In genomic region chr2:156613081-156613540, GRCm38 (mm10) we compare ENCODE assay signal across 8 mouse cellular contexts. TPM values are rescaled to one million over a fixed set of nuclear protein-coding genes. Genes with fewer than 3 reads are reported as not detected.
A peak's percentile ranks its signal among the peaks of the same experiment; 100 is the strongest.
DNase-seq lines count a peak whose midpoint lies in the region; ATAC-seq lines count a peak whose summit lies in the region.
"Had no signal": no experiment of that assay in that cellular context is flagged by ENCODE, and none has a peak within 500 bp of the region (broad histone marks: within the 10 kb centered on the region; RNA-seq: fewer than 3 reads in every experiment).

No protein-coding gene starts in this region.

- intact Hi-C loops in left cerebral cortex, postnatal 36 days (cut with DNase I): loop anchor here (2.0 to 5.0 kb wide), 3 partner anchors 28 to 92 kb away; no protein-coding TSS in a partner anchor

- H3K27me3 ChIP-seq in midbrain, embryonic 13.5 days: peaks cover 69% of the 10 kb centered on the region

- DNase-seq in adrenal gland, postnatal 14 days: peak; percentile 78
- peak; percentile 90 for DNase-seq in cerebellum, postnatal 14 days
- DNase-seq in frontal cortex, postnatal 36 days (ENCODE audit: low spot score in 2 of 2): peak; percentile 80 to 82
- DNase-seq in induced T-regulatory cell, adult 2 months (ENCODE audit: low read depth): peak; percentile 4
- peak; percentile 78 to 84 for DNase-seq in left cerebral cortex, postnatal 36 days (ENCODE audit: low spot score in 2 of 2)
- peak; percentile 76 for DNase-seq in testis, postnatal 10 days (ENCODE audit: low spot score)

- H3K4me3 ChIP-seq in midbrain, embryonic 13.5 days (replicated peaks): peak overlapping the region; percentile 84

- under 1% methylated on average over 34 of the region's 41 CpGs for WGBS in midbrain, embryonic 13.5 days

- no peak overlapping the region for H3K27ac ChIP-seq in midbrain, embryonic 13.5 days
- H3K27ac ChIP-seq: macrophage had no signal

- H3K4me1 ChIP-seq in midbrain, embryonic 13.5 days (replicated peaks): peaks cover 30% of the 10 kb centered on the region

- peak overlapping the region; percentile 97 for H3K4me2 ChIP-seq in midbrain, embryonic 13.5 days (replicated peaks)

- no peaks in the 10 kb centered on the region for H3K9me3 ChIP-seq in midbrain, embryonic 13.5 days

- H3K9ac ChIP-seq in midbrain, embryonic 13.5 days (replicated peaks): peak overlapping the region; percentile 83

- H3K36me3 ChIP-seq in midbrain, embryonic 13.5 days: no peaks in the 10 kb centered on the region

- peak; percentile 53 for ATAC-seq in midbrain, embryonic 13.5 days

RNA-seq across cellular contexts. Expression of gene Dlgap4, which starts 0.4 kb away (rescaled TPM):
- total RNA-seq in adrenal gland, postnatal 14 days (2021): 39.3 and 51.3 TPM in 2 replicates
- total RNA-seq in left cerebral cortex, postnatal 36 days (2021): 100 to 1,000 TPM; 224 to 241 TPM
- 242 and 244 TPM in 2 replicates for polyA plus RNA-seq in midbrain, embryonic 13.5 days (2015; fragmentation: Nextera tagmentation; extraction: Ambion mirVana)

Comparison
In these comparisons a context has a peak if more than half of its experiments do, and no peak if none do; other contexts are left out.
1. DNase-seq: peak in every context shown above with its lines; median percentile 90 in cerebellum, postnatal 14 days; 81 in frontal cortex, postnatal 36 days; 81 in left cerebral cortex, postnatal 36 days; 78 in adrenal gland, postnatal 14 days; 76 in testis, postnatal 10 days; 4 in induced T-regulatory cell, adult 2 months.